Mouse (Mus musculus) heart, embryonic 10.5 days (tissue): ENCODE results near the gene Cbx2. TPM values are rescaled to one million over a fixed set of nuclear protein-coding genes. Genes with fewer than 3 reads are reported as not detected.

Source experiments
- DNase-seq: peaks from one replicate; pipeline ENCODE4 v3.0.0-alpha.2; 2017; ENCODE audit warnings: low spot score
- H3K27ac ChIP-seq: fragments of 300-500 bp; sonication (generic); 2 replicates; pipeline ENCODE4 v1.5.1; 2016; ENCODE audit warnings: mild to moderate bottlenecking
- H3K27me3 ChIP-seq: fragments of 300-500 bp; sonication (generic); 2 replicates; pipeline ENCODE4 v1.6.1; 2016; ENCODE audit warnings: mild to moderate bottlenecking; ENCODE audit not compliant: poor library complexity, insufficient read depth, severe bottlenecking
- H3K36me3 ChIP-seq: fragments of 300-500 bp; sonication (generic); 2 replicates; pipeline ENCODE4 v1.6.1; 2016; ENCODE audit warnings: mild to moderate bottlenecking, moderate library complexity
- H3K4me1 ChIP-seq: fragments of 300-500 bp; sonication (generic); 2 replicates; pipeline ENCODE4 v1.6.1; 2016; ENCODE audit warnings: mild to moderate bottlenecking
- H3K4me3 ChIP-seq: fragments of 300-500 bp; sonication (generic); 2 replicates; pipeline ENCODE4 v1.5.1; 2016; ENCODE audit warnings: mild to moderate bottlenecking, moderate library complexity
- H3K9me3 ChIP-seq: fragments of 300-500 bp; sonication (generic); 2 replicates; pipeline ENCODE4 v1.6.1; 2016; ENCODE audit warnings: mild to moderate bottlenecking, moderate library complexity
- WGBS: fragments of 180-500 bp; shearing (Covaris S2); methylation state at CpG from one replicate; pipeline ENCODE4 v1.1.7; 2016; 5-methylcytosine and 5-hydroxymethylcytosine counted together
- polyA plus RNA-seq: library from polyadenylated mRNA; unstranded; fragments of >200 nt; fragmentation: Nextera tagmentation; extraction: Ambion mirVana; gene quantifications from 2 replicates; pipeline ENCODE4 v1.2.1, GENCODE M21; 2016

The Cbx2 gene
- polyA plus RNA-seq, 1 experiment from 2014 or later, result 56.0 TPM

DNA sequence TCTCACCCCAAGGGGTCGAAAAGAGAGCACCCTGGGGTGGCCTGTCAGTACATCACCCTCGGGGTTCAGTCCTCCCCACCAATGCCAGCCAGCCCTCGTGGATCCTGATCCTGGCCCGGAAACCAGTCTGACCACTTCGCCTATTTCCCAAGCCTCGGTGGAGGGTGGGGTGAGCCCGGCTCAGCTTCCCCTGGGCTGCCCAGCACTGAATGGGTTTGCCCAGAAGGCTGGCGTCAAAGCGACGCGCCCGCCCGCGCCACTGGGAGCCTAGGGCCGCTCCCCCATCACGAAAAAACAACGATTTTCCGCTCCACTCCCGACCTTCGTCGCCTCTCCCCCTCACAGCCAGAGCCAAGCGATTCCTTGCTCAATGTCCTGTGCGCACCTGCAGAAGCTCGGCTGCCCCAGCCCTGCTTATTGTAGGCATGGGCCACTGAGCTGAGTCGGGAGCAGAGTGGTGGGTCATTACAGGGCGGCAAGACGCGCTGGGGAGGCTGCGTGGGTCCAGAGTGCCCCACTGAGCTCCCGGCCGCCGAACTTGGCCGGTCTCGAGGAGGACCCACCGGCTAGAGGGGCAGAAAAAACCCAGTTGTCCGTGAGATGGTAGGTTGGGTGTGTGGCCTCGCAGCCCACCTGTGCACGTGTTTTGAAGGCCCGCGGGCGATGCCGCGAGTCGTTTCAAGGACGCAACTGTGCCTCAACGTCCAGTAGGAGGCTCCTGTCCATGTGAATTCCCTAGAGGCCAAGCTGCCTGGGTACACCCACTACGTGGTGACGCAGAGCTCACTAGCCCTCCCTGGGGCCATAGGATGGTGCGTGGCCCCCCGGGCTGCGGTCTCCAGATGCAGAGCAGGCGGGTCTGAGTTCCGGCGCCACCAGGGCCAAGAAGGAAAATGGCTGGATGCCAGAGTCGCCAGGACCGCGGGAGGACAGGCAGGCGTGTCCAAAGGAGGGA is 35.6 kb downstream of the Cbx2 start:
- Histone ChIP-seq H3K27me3 (peaks cover 93% of the 10 kb centered on the region), H3K27ac (peak overlapping the region; percentile 99), H3K9me3 (no peaks in the 10 kb centered on the region), H3K36me3 (no peaks in the 10 kb centered on the region), H3K4me1 (peaks cover 59% of the 10 kb centered on the region), H3K4me3 (peak overlapping the region; percentile 74)
- peak; percentile 76 for DNase-seq
- WGBS, result 3% methylated on average over 58 of the region's 58 CpGs

- Histone ChIP-seq H3K4me3 (peak overlapping the region; percentile 74; the same call in 1 of the 2 replicates), H3K27me3 (peaks cover 92% of the 10 kb centered on the region), H3K4me1 (peaks cover 49% of the 10 kb centered on the region), H3K36me3 (no peaks in the 10 kb centered on the region), H3K9me3 (no peaks in the 10 kb centered on the region), H3K27ac (no peak overlapping the region)
- WGBS, result 16% methylated on average over 3 of the region's 3 CpGs
- DNase-seq, result no peak
Measured at GRCm38 (mm10) chr11:119059256-119059655, 36.5 kb downstream of the Cbx2 start.

DNA sequence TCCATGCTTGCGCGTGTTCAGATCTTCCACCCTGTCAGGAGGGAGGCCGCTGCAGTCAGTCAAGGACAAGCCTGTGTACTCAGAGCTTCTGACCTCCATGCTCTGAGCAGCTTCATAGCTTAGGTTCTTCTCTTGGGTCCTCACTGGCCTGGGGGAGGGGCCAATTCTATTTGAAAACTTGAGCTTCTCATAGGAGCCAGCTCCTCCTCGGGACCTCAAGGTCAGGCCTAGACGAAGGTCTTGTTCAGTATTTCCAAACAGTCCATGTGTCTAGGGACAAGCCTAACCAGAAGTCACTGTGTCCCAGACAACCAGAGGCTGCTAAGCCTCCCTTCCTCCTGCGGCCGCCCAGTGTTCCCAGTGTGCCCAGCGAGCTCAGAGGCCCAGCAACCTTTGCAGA is 44.1 kb downstream of the Cbx2 start:
- no peaks in the 10 kb centered on the region for H3K4me1 ChIP-seq
- H3K27me3 ChIP-seq, result peaks cover 64% of the 10 kb centered on the region
- WGBS, result 74% methylated on average over 8 of the region's 8 CpGs
- H3K27ac ChIP-seq, result no peak overlapping the region
- no peak overlapping the region for H3K4me3 ChIP-seq
- 0 out of 2 replicates have a peak, but pooled peaks cover 5% of the 10 kb centered on the region for H3K9me3 ChIP-seq
- DNase-seq, result no peak
- no peaks in the 10 kb centered on the region for H3K36me3 ChIP-seq

DNA sequence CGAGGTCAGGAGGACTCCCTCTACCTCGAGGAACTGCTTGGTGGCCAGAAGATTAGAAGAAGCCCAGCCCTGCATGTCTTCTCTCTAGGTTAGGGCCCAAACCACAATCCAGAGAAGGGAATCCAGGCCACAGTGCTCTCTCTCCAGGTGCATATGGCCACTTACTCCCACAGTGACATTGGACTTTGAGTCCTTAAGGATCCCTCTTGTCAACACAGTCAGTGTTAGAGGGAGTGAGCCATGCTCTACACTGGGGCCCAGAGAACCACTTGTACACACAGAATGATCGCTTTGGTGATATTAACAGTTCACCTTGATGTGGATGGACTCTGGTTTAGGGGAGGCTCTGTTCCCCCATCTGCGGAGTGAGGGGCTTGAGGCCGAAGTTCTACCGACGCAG is 49.5 kb downstream of the Cbx2 start:
- Histone ChIP-seq H3K27ac (peak overlapping the region; percentile 22; the same call in 1 of the 2 replicates), H3K36me3 (no peaks in the 10 kb centered on the region), H3K27me3 (peaks cover 57% of the 10 kb centered on the region), H3K4me1 (no peaks in the 10 kb centered on the region; the same call in 1 of the 2 replicates), H3K9me3 (0 out of 2 replicates have a peak, but pooled peaks cover 5% of the 10 kb centered on the region), H3K4me3 (no peak overlapping the region)
- 77% methylated on average over 7 of the region's 7 CpGs for WGBS
- no peak for DNase-seq

GRCm38 (mm10) chr11:119072986-119073385 is 50.2 kb downstream of the Cbx2 start:
- Histone ChIP-seq H3K4me3 (no peak overlapping the region), H3K4me1 (no peaks in the 10 kb centered on the region; the same call in 1 of the 2 replicates), H3K27me3 (peaks cover 62% of the 10 kb centered on the region), H3K9me3 (0 out of 2 replicates have a peak, but pooled peaks cover 5% of the 10 kb centered on the region), H3K27ac (no peak overlapping the region), H3K36me3 (no peaks in the 10 kb centered on the region)
- WGBS, result 76% methylated on average over 6 of the region's 6 CpGs
- no peak for DNase-seq

- Histone ChIP-seq H3K4me3 (no peak overlapping the region), H3K27me3 (peaks cover 72% of the 10 kb centered on the region), H3K9me3 (0 out of 2 replicates have a peak, but pooled peaks cover 5% of the 10 kb centered on the region), H3K36me3 (no peaks in the 10 kb centered on the region), H3K4me1 (peaks cover 9% of the 10 kb centered on the region), H3K27ac (no peak overlapping the region)
- DNase-seq, result no peak
- 66% methylated on average over 6 of the region's 6 CpGs for WGBS
Measured at GRCm38 (mm10) chr11:119073876-119074433, 51.2 kb downstream of the Cbx2 start.

DNA sequence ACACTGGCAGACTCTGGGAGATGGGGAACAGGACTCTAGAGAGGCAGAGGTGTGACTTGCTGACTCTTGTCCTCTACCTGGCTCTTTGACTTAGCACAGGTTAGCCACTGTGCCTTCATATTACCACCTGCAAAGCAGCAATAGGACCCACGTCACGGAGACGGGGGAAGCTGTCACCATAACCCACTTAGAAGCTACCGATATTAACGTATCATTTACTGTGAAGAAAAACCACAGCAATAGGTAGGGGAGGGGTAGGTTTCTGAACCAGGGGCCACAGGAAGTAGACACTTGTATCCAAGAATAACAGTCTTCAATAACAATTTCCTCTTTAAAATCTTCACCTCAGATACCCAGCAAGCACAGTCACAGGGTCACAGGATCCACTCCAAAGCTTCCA is 53.0 kb downstream of the Cbx2 start:
- H3K27ac ChIP-seq, result no peak overlapping the region
- peaks cover 7% of the 10 kb centered on the region for H3K36me3 ChIP-seq
- H3K27me3 ChIP-seq, result peaks cover 88% of the 10 kb centered on the region
- 81% methylated on average over 5 of the region's 5 CpGs for WGBS
- H3K9me3 ChIP-seq, result no peaks in the 10 kb centered on the region
- DNase-seq, result no peak
- H3K4me3 ChIP-seq, result no peak overlapping the region
- H3K4me1 ChIP-seq, result peaks cover 22% of the 10 kb centered on the region

DNA sequence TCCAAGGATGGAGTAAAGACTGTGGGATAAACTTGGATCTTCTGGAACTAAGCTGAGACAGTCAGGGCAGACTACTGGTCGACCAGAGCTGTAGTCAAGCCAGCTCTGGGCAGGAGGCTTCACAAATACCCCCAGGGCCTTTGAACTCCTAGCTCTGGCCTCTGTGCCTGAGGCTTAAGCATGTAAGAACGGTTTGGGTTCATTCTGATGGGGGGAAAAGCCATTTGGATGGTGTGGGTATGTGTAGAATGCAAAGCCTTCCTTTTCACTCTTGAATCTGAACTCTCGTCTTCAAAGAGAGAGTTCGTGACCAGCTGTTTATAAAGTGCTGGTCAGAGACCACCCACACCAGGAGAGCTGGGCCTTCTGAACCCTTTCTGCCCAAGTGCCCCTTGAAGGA is 55.0 kb downstream of the Cbx2 start:
- 74% methylated on average over 4 of the region's 4 CpGs for WGBS
- Histone ChIP-seq H3K27me3 (peaks cover 88% of the 10 kb centered on the region), H3K9me3 (no peaks in the 10 kb centered on the region), H3K27ac (no peak overlapping the region), H3K4me1 (peaks cover 41% of the 10 kb centered on the region), H3K36me3 (peaks cover 26% of the 10 kb centered on the region), H3K4me3 (no peak overlapping the region)
- DNase-seq, result no peak

DNA sequence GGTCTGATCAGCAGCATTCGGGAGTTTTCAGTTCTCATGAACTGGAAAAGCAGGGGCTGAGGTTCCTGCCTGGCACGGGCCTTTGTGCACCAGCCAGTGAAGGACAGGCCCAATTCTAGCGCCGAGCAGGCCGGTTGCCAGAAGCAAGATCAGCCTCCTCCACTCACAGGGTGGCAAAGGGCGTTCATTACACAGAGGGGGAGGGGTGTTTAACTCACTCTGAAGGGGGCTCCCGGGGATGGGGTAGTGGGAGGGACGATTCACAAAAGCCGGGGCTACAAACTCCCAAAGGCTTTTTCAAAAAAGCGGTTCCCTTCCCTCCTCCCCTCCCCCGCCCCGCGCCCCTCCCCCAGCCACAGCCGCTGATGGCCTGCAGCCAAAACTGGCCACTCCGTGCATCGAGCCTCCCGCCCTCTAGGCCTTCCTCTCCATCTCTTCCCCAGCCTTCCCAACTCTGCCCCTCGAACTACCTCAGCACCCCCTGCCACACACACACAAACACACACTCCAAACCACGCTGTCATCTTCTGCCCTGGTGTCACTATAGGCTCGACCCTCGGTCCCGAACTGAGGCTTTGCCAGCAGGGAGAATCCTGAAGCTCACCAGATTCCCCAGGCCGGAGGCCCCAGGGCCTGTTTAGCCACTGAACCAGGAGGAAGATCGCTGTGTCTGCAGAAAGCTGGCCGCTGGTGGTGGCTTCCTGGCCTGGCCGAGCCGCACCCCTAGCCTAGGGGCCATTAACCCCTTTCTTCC is 56.1 kb downstream of the Cbx2 start:
- Histone ChIP-seq H3K4me3 (peak overlapping the region; percentile 38), H3K27ac (peak overlapping the region; percentile 82), H3K36me3 (peaks cover 28% of the 10 kb centered on the region), H3K9me3 (no peaks in the 10 kb centered on the region), H3K4me1 (peaks cover 52% of the 10 kb centered on the region), H3K27me3 (peaks cover 88% of the 10 kb centered on the region)
- WGBS, result 4% methylated on average over 27 of the region's 27 CpGs
- DNase-seq, result no peak

DNA sequence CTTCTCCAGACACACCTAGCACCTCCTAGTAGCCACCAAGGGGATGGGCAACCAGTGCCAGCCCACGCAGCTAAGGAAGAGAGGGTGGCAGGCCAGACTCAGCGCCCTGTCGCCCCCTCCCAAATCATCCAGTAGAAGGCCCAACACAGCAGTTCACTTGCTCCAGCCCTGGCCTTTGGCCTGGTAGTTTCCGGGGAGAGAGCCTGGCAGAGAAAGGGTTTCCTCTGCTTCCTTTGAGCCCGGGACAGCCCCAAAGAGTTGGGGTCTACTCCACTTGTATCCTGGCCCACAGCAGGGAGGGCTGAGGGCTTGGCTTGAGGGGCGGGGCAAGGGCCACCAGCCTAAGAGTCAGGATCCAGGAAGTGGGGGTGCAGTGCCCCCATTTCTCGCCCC is 56.7 kb downstream of the Cbx2 start:
- no peak for DNase-seq
- H3K36me3 ChIP-seq, result peaks cover 28% of the 10 kb centered on the region
- peak overlapping the region; percentile 38; the same call in 1 of the 2 replicates for H3K4me3 ChIP-seq
- no peaks in the 10 kb centered on the region for H3K9me3 ChIP-seq
- 32% methylated on average over 7 of the region's 7 CpGs for WGBS
- H3K4me1 ChIP-seq, result peaks cover 58% of the 10 kb centered on the region
- H3K27ac ChIP-seq, result peak overlapping the region; percentile 82
- peaks cover 88% of the 10 kb centered on the region for H3K27me3 ChIP-seq

DNA sequence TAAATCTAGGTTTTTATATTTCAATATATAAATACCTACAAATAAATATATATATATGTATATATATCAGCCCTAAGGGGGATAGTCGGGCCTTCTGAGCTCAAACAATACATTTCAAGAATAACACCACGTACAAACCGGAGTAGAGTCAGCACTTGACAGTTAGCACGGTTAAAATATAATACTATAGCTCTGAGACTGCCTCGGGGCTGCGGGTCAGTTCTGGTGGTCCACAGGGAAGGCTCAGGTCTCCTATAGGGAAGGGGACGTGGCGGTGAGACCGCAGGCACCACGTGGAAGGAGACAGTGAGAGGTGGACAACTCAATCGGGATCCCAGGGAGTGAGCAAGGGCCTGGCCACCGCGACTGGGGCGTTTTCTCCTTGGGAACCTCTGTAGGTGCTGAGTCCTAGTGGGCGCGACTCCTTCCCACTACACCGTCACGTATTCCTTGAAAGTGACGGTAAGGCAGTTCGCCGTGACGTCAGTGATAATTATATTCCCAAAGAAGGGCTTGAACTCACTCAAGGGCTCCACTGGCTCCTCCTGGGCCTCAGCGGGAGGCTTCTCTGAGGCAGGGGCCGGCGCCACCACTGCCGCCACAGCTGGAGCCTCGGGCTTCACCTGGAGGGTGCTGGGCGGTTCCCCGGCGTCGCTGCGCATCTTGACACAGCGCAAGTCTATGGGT is 57.8 kb downstream of the Cbx2 start:
- Histone ChIP-seq H3K27ac (peak overlapping the region; percentile 8; the same call in 1 of the 2 replicates), H3K9me3 (no peaks in the 10 kb centered on the region), H3K4me3 (peak overlapping the region; percentile 31), H3K27me3 (peaks cover 78% of the 10 kb centered on the region), H3K36me3 (peaks cover 28% of the 10 kb centered on the region), H3K4me1 (peaks cover 60% of the 10 kb centered on the region)
- no peak for DNase-seq
- 31% methylated on average over 33 of the region's 33 CpGs for WGBS
